Mouse (Mus musculus): ENCODE results near the gene Vwa2. TPM values are rescaled to one million over a fixed set of nuclear protein-coding genes. Genes with fewer than 3 reads are reported as not detected.

Gene Vwa2
- polyA plus RNA-seq, 1 experiment from 2014 or later, result 7.5 TPM

Other genes starting within 250 kb of the Vwa2 start
- 0.50 and 0.70 TPM in 2 replicates for gene Adrb1, start 152.1 kb upstream of the Vwa2 start, polyA plus RNA-seq (2016; fragmentation: Nextera tagmentation; extraction: Ambion mirVana)
- 24.7 and 28.9 TPM in 2 replicates for gene Ccdc186, start 52.1 kb upstream of the Vwa2 start, polyA plus RNA-seq (2016; fragmentation: Nextera tagmentation; extraction: Ambion mirVana)
- gene Tdrd1, start 48.0 kb upstream of the Vwa2 start, polyA plus RNA-seq (2016; fragmentation: Nextera tagmentation; extraction: Ambion mirVana), result 1.8 and 2.3 TPM in 2 replicates
- gene Afap1l2, start 134.0 kb downstream of the Vwa2 start, polyA plus RNA-seq (2016; fragmentation: Nextera tagmentation; extraction: Ambion mirVana), result 2.3 and 3.3 TPM in 2 replicates

Data from limb, embryonic 12.5 days (tissue).